Mouse (Mus musculus): ENCODE data around the gene Olfr1414.

- TF ChIP-seq CTCF (conservative IDR thresholded peaks at IDR 0.05; ENCODE audit: insufficient read depth, insufficient read length, low read depth, low read length) (no peak), POLR2A (IDR thresholded peaks at IDR 0.05; ENCODE audit: low read depth, low read length) (no peak)
These were observed 44.3 kb downstream of the Olfr1414 start for GRCm38 (mm10) chr1:92474066-92474578.

All from kidney, adult 2 months (tissue).